Mouse (Mus musculus) heart, adult 9 months (tissue): ENCODE data around the gene Eipr1.

Experiments
- DNase-seq, 2 experiments: peaks; one replicate each; pipeline ENCODE4 v3.0.0; 2022; ENCODE audit warnings: low spot score in 2 of 2

Eipr1 gene

DNA sequence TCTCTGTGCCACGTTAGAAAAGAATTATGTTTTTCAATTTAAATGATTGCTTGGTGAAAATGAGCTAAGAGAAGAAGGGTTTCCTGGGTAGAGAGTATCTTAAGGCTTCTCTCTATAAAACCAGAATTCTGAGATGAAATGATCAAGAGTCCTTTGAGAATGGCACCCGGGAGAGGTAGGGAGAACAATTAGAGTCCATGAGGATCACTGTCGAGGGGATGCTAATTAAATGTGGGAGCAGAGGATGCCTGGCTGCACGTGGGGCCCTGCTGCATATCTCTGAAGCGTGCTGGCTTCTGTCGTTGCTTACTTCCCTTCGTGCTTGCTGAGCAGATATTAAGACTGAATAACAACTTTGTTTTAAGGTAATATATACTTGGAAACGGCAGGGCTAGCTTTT lies 23.5 kb downstream of the Eipr1 start:
- no peak for DNase-seq

DNA sequence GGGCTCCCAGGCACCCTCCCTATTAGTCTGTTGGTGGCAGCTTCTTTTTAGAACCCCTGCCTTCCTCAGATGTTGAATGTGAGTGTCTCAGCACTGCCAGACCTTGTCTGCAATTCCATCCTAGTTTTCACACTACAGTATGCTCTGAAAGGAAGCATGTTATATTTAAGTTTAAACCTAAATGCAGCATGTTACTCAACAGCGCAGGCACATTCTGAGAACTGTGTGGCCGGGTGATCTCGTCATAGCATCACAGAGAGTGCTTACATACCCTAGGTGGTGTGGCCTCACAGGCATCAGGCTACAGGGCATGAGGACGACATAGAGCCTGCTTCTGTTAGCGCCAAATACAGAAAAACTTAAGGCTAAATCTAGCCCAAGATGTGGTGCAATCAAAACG lies 24.0 kb downstream of the Eipr1 start:
- DNase-seq: no peak

DNA sequence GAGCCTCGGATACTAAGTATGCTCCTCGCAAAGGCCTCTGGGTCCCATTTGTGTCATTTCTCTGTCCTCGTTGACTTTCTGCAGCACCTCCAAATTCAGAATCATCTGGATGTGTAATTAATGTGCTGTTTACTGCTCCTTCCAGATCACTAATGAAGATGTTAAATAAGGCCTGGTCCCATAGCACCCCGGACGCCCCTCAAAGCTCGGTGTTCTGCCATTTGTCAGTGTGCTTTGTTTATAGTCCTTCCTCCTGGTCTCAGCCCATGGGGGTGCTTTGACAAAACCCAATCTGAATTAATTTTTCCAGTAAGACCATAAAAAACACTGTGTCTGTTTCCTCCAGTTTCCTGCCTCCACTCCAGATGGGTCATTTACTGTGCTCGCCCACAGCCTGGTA lies 28.6 kb downstream of the Eipr1 start:
- no peak for DNase-seq

DNA sequence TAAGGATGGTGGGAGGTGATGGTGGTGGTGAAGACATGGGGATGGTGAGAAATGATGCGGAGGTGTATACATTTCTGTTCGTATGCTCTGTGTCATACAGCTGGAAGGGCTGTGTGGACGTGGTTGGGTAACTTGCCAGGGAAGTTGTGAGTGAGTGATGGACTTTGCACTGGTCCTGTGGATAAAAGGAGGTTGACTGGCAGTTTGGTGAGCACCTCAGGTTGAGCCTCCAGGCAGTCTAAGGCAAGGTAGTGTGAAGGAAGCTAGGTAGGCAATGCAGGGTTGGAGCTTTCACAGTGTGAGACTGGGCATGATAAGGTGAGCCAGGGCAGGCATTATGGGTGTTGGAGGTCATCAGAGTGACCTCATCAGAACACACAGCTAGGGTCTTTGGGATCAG lies 31.0 kb downstream of the Eipr1 start:
- DNase-seq: no peak

DNA sequence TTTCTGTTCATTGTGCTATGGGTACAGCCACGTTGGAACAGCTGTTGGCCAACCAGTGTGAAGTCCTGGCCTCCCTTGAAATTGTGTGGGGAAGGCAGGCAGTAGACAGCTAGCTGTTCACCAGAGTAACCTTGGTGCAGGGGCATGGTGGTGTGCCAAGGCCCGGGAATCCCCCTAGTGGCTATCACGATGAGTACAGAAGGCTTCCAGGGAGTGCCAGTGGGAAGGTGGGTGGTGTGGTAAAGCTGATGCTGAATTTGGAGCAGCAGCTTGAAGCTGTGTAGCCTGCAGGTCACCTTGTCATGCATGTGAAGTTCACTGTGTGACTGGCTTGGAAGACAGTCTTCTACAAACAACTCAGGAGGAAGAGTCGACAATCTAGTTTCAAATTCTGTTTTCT lies 32.8 kb downstream of the Eipr1 start:
- DNase-seq: peak; percentile 5 to 18

DNA sequence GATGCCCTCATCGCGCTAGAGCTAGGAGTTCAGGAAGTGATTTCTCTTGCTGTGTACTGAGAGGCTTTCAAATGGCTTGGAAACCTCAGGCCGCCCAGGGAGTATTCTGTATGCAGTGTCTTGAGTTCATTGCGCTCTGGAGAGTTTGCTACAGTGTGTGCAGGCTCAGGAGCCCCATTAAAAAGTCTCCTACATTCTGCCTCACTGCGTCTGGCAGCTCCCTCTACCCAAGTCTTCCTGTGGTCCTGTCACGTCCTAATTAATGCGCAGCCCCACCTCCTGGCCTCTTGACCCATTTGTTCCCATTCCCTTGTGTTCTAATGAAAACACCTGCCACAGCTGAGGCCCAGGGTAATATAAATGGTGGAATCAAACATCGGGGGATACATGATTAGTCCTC lies 33.3 kb downstream of the Eipr1 start:
- no peak for DNase-seq

DNA sequence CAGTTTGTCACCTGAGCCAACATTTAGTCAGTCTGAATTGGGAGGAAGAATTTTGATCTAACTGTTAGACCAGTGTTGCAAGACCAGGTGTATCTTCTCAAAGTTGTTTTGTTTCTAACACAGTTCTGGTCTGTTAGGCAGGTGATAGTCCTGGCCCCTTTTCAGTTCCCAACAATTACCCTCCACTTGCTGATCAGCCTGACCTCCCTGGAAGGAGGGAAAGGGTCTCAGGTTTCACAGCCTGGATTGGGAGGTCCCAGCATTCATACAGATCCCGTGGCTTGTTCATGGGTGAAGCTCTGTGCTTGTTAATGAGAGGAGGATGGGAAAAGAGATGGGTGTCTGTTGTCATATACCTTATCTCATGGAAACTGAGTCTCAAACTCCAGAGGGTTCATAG lies 33.7 kb downstream of the Eipr1 start:
- no peak for DNase-seq

DNA sequence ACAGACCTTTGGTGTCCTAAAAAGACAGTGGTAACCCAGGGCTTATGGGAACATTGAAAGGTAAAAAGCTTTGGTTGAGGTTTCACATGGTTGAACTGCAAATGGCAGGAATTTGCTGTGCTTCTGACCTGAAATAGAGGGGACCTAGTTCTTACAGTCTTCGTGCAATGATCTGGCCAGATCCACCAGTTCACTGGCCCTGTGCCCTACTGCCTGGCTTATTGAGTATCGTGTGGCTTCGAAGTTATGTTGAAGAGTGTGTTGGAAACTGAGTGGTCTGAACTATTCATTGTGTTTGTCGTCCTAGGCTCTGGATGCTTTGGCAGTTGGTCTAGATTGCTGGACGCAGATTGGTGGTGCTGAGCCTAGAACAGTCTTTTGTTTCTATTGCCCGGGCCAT lies 34.7 kb downstream of the Eipr1 start:
- DNase-seq: no peak

DNA sequence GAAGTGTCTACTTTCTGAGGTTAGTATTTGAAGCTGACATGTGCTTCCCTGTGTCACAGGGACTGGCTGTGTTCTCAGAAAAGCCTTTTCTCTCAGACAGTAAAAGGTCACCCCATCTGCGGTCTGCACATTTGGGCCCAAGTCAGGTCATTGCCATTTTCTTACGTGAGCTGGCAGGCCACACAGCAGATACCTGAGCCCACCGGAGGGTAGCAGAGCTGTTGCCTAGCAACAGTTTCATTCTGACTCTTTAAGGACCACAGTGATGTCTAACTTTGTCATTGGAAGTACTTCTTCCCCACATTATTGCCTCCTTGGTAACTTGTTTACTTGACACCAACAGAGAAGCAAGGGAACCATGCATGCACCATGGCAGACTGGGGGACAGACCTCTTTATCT lies 41.0 kb downstream of the Eipr1 start:
- no peak for DNase-seq

DNA sequence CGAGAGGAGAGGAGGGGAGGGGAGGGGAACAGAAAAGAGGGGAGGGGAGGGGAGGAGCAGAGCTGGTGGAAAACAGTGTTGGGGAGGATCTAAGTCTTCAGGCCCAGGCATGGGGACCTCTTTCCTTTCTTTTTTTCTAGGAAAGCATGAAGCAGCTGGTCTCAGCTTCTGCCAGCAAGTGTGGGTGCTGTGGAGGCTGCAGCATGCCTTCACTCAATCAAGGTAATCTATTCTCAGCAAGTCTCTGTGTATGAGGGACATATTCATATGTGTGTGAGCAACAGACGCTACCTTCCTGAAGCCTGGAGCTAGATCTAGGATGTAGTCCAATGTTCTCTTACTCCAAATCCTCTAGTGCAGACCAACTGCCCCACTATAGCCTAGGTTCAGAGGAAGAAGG lies 42.1 kb downstream of the Eipr1 start:
- DNase-seq: no peak

DNA sequence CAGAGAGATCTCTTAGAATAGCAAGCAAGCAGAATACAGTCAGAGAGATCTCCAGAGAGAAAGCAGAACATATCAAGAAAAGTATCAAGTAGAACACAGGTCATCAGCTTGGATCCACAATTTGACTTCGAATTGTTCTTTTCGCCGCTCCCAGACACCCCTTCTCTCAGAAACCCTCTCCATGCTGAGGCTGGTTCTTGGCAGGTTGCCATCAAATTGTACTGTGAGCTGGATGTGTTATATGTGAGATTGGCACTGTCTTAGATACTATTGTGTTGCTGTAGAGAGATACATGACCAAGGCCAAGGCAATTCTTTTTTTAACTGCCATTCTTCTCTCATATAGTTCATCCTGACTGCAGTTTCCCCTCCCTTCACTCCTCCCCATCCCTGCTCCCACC lies 43.4 kb downstream of the Eipr1 start:
- DNase-seq: no peak

DNA sequence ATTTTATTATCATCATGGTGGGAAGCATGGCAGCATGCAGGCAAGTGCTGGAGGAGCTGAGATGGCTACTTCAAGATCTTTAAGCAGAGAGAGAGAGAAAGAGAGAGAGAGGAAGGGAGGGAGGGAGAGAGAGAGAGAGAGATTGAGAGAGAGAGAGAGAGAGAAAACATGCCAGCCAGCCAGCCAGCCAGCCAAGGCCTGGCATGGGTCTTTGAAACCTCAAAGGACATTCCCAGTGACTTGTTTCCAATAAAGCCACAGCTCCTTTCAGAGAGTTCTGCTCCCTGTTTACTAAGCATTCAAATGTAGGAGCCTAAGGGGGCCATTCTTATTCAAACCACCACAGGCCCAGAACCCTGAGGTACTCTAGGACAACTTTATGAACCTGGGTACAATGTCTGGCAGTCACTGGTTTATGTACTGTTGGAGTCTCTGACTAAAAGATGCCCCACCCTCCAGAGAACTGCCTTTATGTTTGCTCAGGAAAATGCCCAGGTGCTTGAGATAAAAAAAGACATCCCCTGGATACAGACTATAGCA lies 45.3 kb downstream of the Eipr1 start:
- no peak for DNase-seq

DNA sequence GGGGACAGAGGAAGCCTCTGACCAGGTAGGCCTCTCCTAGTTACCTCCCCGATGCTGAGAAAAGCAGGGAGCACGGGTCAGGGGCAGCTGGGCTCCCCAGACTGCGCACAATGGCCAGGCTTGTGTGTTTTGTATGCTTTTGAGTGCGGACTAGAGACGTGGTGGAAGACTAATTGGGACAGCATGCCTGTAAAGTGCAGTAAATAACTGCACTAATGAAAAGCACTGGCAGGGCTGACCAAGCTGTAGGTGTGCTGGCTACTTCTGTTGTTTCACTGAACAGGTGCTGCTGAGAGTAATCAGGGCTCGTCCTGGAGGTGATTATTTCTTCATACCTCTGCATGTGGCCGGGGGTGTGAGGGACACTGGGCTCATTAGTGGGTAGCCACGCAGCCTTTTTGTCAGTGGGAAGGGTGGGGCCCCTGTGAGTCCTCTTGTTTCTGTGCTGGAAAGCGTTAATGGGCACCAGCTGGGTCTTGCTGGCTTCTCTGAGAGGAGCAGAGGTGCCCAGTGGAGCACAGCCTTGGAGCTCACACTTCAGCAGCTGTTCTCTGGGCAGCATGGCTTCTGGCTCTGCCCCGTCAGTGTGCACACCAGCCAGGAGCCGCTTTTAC lies 48.3 kb downstream of the Eipr1 start:
- DNase-seq: no peak

DNA sequence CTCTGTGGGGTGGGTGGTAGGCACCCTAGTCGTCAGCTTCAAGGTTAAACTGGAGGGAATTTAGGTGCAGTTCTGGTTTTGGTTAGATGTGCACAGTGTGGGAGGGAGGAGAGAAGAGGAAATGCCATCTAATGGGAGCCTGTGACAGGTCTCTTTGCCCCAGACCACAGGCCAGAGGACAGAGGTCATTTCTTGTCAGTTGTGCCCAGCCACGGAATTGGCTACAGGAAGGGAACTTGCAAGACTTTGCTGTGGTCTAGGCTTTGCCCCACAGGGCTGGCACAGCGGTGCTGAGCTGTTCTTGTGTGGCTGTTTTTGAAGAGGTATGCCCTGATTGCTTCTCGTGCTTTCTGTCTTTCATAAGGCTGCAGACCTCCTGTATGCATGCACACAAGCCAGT lies 48.8 kb downstream of the Eipr1 start:
- no peak for DNase-seq

DNA sequence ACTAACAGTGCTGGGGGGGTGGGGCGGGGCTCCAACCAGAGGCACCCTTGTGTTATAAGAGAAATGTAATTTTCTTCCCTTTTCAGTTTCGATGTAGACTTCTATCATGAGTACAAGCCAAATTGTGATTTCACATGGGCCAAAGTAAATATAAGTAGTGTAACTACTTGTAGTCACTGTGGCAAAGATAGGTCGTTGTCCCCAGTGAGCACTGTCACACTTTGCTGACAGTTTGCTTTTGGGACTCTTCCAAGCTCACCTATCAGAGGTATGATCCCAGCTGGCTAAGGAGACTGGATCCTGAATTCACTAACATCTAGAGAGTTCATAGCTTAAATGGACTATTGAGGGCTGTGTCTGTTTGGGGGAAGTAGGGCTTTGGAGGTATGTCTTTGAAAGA lies 49.3 kb downstream of the Eipr1 start:
- DNase-seq: no peak

DNA sequence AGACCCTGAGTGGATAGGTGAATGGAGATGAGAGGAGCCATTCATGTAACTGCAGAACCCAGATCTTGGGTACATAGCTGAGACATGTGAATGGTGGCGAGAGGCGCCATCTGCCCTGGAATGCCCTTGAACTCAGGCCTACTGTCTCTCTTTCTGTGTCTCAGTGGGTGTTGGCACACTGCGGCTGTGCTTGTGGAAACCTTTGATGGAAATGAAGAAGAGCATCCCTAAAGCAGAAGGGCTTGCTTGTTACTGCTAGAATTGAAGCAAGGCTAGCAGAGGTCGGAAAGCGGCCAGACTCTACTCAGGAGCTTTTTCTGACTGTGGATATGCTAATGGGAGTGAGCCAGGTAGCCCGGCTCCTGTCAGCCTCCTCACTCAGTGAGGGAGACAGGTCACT lies 50.1 kb downstream of the Eipr1 start:
- no peak for DNase-seq

DNA sequence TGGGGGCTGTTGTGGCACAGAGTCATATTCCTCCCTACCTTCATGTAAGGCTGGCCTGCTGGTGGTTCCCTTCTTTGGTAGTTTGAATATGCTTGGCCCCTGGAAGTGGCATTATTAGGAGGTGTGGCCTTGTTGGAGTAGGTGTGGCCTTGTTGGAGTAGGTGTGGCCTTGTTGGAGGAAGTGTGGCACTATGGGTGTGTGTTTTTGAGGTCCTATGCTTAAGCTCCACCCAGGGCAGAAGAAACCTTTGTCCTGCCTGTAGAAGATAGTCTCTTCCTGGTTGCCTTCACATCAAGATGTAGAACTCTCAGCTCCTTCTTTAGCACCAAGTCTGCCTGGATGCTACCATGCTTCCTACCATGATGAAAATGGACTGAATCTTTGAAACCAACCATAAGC lies 51.4 kb downstream of the Eipr1 start:
- DNase-seq: no peak

DNA sequence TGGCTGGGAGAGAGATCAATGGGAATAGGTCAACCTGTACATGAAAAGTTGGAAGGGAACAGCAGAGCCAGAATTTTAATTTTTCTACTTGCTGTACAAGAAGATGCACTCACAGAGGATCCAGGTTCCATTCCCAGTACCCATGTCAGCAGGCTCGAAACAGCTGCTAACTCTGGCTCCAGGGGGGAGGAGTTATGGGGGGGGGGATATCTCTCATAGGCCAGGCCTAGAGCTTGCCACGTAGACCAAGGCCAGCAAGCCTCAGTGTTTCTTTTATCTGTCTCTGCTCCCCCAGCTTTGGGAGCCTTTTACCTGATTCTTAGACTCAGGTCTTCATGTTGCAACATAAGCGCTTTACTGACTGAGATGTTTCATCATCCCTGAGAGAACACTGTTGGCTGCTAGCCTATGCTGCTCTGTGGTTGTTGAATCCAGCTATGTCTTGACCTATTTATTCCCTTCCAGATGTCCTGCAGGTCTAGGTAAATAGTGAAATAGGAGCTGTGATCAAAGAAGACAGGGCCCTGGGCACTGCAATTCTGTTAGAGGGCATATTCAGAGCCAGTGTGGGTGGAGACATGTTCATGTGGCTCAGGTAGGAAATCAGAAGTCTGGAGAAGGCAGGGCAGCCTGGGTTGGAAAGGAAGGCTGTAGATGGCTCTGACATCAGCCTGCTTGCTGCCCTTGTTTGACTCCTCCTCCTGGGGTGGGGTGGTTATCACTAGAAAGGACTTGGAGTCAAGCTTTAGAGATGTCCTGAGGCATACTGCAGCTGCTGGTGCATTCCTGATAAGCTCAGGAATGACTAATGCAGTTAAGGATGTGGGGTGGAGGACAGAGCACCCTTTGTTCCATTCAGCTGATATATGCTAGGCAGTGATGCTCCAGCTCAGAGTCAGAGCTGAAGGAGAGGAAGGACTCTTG lies 53.2 kb downstream of the Eipr1 start:
- peak; percentile 22 to 34 for DNase-seq

DNA sequence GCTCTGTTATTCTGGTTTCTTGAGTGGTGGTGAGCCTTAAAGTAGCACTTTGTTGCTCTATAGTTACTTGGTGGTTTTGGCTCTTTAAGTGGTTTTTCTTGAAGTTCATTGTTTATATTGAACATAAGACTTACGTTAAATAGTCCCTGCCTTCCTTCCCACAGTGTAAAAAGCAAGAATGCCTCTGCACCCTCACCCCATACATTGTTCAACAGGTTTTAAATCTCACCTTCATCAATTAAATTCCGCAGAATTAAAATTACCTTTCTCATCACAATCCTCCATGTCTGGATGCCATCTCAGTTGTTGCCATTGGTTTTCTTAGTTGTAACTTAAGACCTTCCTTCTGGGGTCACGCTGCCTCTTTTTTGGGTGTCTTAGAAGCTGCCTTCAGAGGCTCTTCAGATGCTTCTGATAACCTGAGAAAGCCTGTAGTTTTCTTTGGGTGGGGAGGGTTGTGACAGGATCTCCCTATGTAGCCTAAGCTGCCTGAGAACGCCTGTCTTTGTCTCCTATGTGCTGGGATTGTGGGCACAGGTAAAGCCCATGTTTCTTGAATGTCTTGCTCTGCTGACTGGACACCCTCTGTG lies 57.3 kb downstream of the Eipr1 start:
- no peak for DNase-seq

DNA sequence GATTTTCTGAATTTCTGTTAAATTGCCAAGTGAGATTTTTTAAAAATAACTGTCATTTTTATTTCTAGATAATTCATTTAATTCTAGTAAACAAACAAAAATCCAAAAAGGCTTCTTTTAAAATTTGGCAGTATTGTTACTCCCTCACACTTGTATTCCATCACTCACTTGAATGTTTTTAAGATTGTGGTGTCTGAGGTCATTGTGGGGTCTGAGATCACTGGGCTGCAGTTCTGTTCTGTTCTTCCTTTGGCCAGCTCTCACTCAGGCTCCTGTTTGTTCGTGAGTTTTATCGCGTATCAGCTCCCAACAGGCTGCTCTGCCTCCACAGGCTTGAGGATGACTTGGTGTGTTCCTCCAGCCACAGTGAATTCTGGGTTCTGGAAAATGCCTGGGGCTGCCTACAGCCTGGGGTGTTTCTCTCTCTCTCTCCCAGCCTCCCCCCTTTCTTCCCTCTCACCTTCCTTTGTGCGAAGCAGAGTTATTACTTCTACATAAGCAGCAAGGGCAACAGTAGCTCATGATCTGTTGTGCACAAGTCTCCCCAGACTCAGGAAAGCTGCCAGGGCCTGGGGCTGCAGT lies 58.2 kb downstream of the Eipr1 start:
- peak in 1 of 2 experiments; percentile 5 for DNase-seq

DNA sequence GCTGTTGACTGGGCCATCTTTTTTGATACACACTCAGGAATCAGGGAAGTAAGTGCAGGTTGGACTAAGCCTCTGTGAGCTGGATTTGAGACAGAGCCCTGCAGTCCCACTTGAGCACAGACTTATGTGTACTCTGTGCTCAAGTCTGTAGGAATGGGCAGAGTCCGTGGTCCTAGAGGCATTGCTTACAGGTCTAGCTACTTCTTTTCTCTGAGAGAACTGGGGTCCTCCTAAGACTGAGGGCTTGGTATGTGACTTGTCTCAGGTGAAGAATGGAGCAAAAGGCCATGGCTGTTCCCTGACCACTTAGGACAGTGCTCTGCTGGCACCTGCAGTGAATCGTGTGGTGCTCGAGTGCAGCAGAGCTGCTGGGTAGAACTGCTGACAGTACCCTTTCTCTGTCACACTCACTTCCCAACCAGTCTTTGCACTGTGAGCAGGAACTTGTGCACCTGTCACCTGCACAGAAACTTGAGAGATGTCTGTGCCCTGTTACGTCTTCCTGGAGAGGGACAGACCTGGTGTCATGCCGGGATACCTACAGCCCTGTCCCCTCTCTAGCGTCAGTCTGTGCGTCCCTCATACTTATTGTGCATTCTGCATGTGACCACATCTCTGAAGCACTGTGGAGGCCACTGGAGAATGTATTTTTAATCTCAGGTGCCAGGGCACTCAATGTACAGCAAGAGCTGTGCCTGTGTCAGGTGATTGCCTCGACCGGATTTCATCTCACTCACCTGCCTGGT lies 65.3 kb downstream of the Eipr1 start:
- DNase-seq: no peak

DNA sequence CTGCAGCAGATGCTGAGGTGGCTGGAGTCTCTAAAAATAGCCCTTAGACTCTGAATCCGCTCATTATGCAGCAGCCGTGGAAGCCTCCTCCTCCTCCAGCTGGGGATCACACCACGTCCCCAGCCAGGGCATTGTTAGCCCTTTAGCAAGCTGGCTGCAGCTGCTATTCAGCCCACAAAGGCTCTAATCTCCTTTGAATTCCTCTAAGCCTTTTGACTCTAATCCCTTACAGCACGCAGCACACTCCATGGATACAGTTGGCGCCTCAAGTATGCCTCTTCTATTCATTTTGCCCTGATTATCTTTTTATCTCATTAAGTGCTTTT lies 65.8 kb downstream of the Eipr1 start:
- DNase-seq: peak; percentile 7 to 23
